Mouse (Mus musculus) forebrain, embryonic 14.5 days (tissue): Measurements from ENCODE around the gene Gm10310. TPM values are rescaled to one million over a fixed set of nuclear protein-coding genes. Genes with fewer than 3 reads are reported as not detected.
"Not testable (repeated sequence)": the region's sequence is repeated elsewhere in the genome, so short reads cannot be mapped to it uniquely, and the experiment has no call there.

Experiments used
- ATAC-seq: fragments of 200-750 bp; cut with Nextera tagmentation; 2 replicates; pipeline ENCODE4 v1.8.0; 2017; ENCODE audit warnings: mild to moderate bottlenecking, moderate library complexity
- DNase-seq: peaks from one replicate; pipeline ENCODE4 v3.0.0-alpha.2; 2015; ENCODE audit warnings: low spot score
- H3K27ac ChIP-seq: fragments of 300-500 bp; sonication (generic); 2 replicates; pipeline ENCODE4 v1.5.1; 2014; ENCODE audit warnings: low read depth, mild to moderate bottlenecking, control low read depth, low read length, moderate library complexity
- H3K27me3 ChIP-seq: fragments of 300-500 bp; sonication (generic); replicated peaks from 2 replicates; pipeline ENCODE4 v1.6.1; 2014; ENCODE audit warnings: low read length, control low read depth, mixed read lengths; ENCODE audit not compliant: control insufficient read depth, insufficient read depth
- H3K36me3 ChIP-seq: fragments of 300-500 bp; sonication (generic); 2 replicates; pipeline ENCODE4 v1.6.1; 2014; ENCODE audit warnings: low read length, control low read depth; ENCODE audit not compliant: control insufficient read depth, insufficient read depth
- H3K4me1 ChIP-seq: fragments of 300-500 bp; sonication (generic); 2 replicates; pipeline ENCODE4 v1.6.1; 2014; ENCODE audit warnings: antibody characterized with exemption, low read length, control low read depth; ENCODE audit not compliant: control insufficient read depth, insufficient read depth
- H3K4me2 ChIP-seq: fragments of 300-500 bp; sonication (generic); 2 replicates; pipeline ENCODE4 v1.6.1; 2014; ENCODE audit warnings: mild to moderate bottlenecking, control low read depth, low read length
- H3K4me3 ChIP-seq: fragments of 300-500 bp; sonication (generic); 2 replicates; pipeline ENCODE4 v1.5.1; 2014; ENCODE audit warnings: low read depth, low read length, control low read depth
- H3K9ac ChIP-seq: fragments of 300-500 bp; sonication (generic); 2 replicates; pipeline ENCODE4 v1.6.1; 2014; ENCODE audit warnings: mild to moderate bottlenecking, low read length, control low read depth, moderate library complexity
- H3K9me3 ChIP-seq: fragments of 300-500 bp; sonication (generic); replicated peaks from 2 replicates; pipeline ENCODE4 v1.6.1; 2016; ENCODE audit warnings: low read length, control low read depth, mixed read lengths; ENCODE audit not compliant: control insufficient read depth
- WGBS: fragments of 180-500 bp; shearing (Covaris S2); extraction: QIAGEN DNeasy Blood & Tissue Kit; methylation state at CpG from one replicate; pipeline ENCODE4 v1.1.7; 2014; 5-methylcytosine and 5-hydroxymethylcytosine counted together
- polyA plus RNA-seq: library from polyadenylated mRNA; unstranded; fragments of >200 nt; fragmentation: Nextera tagmentation; extraction: Ambion mirVana; gene quantifications from 2 replicates; pipeline ENCODE4 v1.2.1, GENCODE M21; 2014

Gm10310 gene
- polyA plus RNA-seq, 1 experiment from 2014 or later: not detected

- ATAC-seq, H3K9me3 ChIP-seq, H3K27me3 ChIP-seq, H3K4me3 ChIP-seq, H3K4me2 ChIP-seq, H3K9ac ChIP-seq, H3K36me3 ChIP-seq, H3K4me1 ChIP-seq, DNase-seq, H3K27ac ChIP-seq: not testable (repeated sequence)
- 88% methylated on average over 2 of the region's 3 CpGs for whole genome bisulfite sequencing
These were observed 18.6 kb downstream of the Gm10310 start for GRCm38 (mm10) chr10:129966232-129966631.

GRCm38 (mm10) chr10:129949000-129949399 lies 35.9 kb downstream of the Gm10310 start, which contains the start of gene Olfr818:
Gene Olfr818 (minus strand): TSS chr10:129949100.
- Histone ChIP-seq H3K27ac (no peak within 1 kb of the TSS), H3K4me2 (no peak within 1 kb of the TSS), H3K9ac (no peak within 1 kb of the TSS), H3K4me1 (no peaks in the 10 kb centered on the region), H3K4me3 (no peak within 1 kb of the TSS), H3K9me3 (no peaks in the 10 kb centered on the region), H3K27me3 (no peaks in the 10 kb centered on the region), H3K36me3 (no peaks in the 10 kb centered on the region)
- ATAC-seq (no peak), DNase-seq (no peak)
- 93% methylated on average over 2 of the region's 2 CpGs for WGBS

Other genes starting within 250 kb of the Gm10310 start
- not detected in 2 replicates for gene Olfr806, start 243.1 kb downstream of the Gm10310 start, polyA plus RNA-seq
- gene Olfr807, start 227.3 kb downstream of the Gm10310 start, polyA plus RNA-seq: not detected in 2 replicates
- not detected in 2 replicates for gene Olfr808, start 219.6 kb downstream of the Gm10310 start, polyA plus RNA-seq
- not detected in 2 replicates for gene Olfr809, start 210.4 kb downstream of the Gm10310 start, polyA plus RNA-seq
- gene Olfr810, start 190.1 kb downstream of the Gm10310 start, polyA plus RNA-seq: not detected in 2 replicates
- gene Olfr811, start 180.7 kb downstream of the Gm10310 start, polyA plus RNA-seq: not detected in 2 replicates
- gene Olfr812, start 139.0 kb downstream of the Gm10310 start, polyA plus RNA-seq: not detected in 2 replicates
- gene Olfr813, start 129.7 kb downstream of the Gm10310 start, polyA plus RNA-seq: not detected in 2 replicates
- not detected in 2 replicates for gene Olfr814, start 105.2 kb downstream of the Gm10310 start, polyA plus RNA-seq
- gene Olfr815, start 79.2 kb downstream of the Gm10310 start, polyA plus RNA-seq: not detected in 2 replicates
- not detected in 2 replicates for gene Olfr816, start 69.5 kb downstream of the Gm10310 start, polyA plus RNA-seq
- gene Olfr818, start 36.0 kb downstream of the Gm10310 start, polyA plus RNA-seq: not detected in 2 replicates
- gene Olfr819, start 17.8 kb downstream of the Gm10310 start, polyA plus RNA-seq: not detected in 2 replicates
- not detected in 2 replicates for gene Olfr247, start 8.9 kb downstream of the Gm10310 start, polyA plus RNA-seq
- not detected in 2 replicates for gene Olfr820, start 27.6 kb upstream of the Gm10310 start, polyA plus RNA-seq
- not detected in 2 replicates for gene Olfr821, start 45.3 kb upstream of the Gm10310 start, polyA plus RNA-seq
- gene Olfr822, start 86.1 kb upstream of the Gm10310 start, polyA plus RNA-seq: not detected in 2 replicates
- not detected in 2 replicates for gene Olfr823, start 130.3 kb upstream of the Gm10310 start, polyA plus RNA-seq
- not detected in 2 replicates for gene Olfr824, start 144.9 kb upstream of the Gm10310 start, polyA plus RNA-seq
- not detected in 2 replicates for gene Olfr825, start 181.7 kb upstream of the Gm10310 start, polyA plus RNA-seq
- gene Olfr826, start 199.1 kb upstream of the Gm10310 start, polyA plus RNA-seq: not detected in 2 replicates
- not detected in 2 replicates for gene Olfr827, start 229.3 kb upstream of the Gm10310 start, polyA plus RNA-seq